Mouse (Mus musculus) heart, embryonic 14.5 days (tissue): ENCODE measurements around the gene Amotl1. TPM values are rescaled to one million over a fixed set of nuclear protein-coding genes. Genes with fewer than 3 reads are reported as not detected.
"Not testable (repeated sequence)": the region's sequence is repeated elsewhere in the genome, so short reads cannot be mapped to it uniquely, and the experiment has no call there.

Experiments used
- ATAC-seq: fragments of 200-750 bp; cut with Nextera tagmentation; 2 replicates; pipeline ENCODE4 v1.8.0; 2017; ENCODE audit warnings: low read depth, moderate TSS enrichment; ENCODE audit not compliant: insufficient number of reproducible peaks, insufficient read depth, low FRiP score
- H3K27ac ChIP-seq, 2 experiments: fragments of 200-500 bp in 1 of 2; fragments of 300-500 bp in 1 of 2; sonication (generic) in 1 of 2; replicated peaks in 1 of 2; 2 replicates each; pipeline ENCODE4 v1.5.1; 2012 to 2014; ENCODE audit warnings: low read depth in 2 of 2, low read length in 2 of 2, control low read depth in 1 of 2, mild to moderate bottlenecking in 1 of 2, mixed read lengths in 1 of 2; ENCODE audit not compliant: control insufficient read depth in 1 of 2, insufficient read depth in 1 of 2
- H3K27me3 ChIP-seq: fragments of 300-500 bp; sonication (generic); 2 replicates; pipeline ENCODE4 v1.6.1; 2014; ENCODE audit warnings: mild to moderate bottlenecking, low read length, control low read depth; ENCODE audit not compliant: control insufficient read depth, insufficient read depth
- H3K36me3 ChIP-seq: fragments of 300-500 bp; sonication (generic); 2 replicates; pipeline ENCODE4 v1.6.1; 2014; ENCODE audit warnings: mild to moderate bottlenecking, control low read depth, low read length, mixed read lengths; ENCODE audit not compliant: control insufficient read depth, insufficient read depth
- H3K4me1 ChIP-seq, 2 experiments: fragments of 200-500 bp in 1 of 2; fragments of 300-500 bp in 1 of 2; sonication (generic) in 1 of 2; 2 replicates each; pipeline ENCODE4 v1.6.1; 2012 to 2014; ENCODE audit warnings: low read length in 2 of 2, control low read depth in 1 of 2, mixed read lengths in 1 of 2; ENCODE audit not compliant: control insufficient read depth in 2 of 2, insufficient read depth in 2 of 2
- H3K4me2 ChIP-seq: fragments of 300-500 bp; sonication (generic); 2 replicates; pipeline ENCODE4 v1.6.1; 2014; ENCODE audit warnings: mild to moderate bottlenecking, low read length
- H3K4me3 ChIP-seq, 2 experiments: fragments of 200-500 bp in 1 of 2; fragments of 300-500 bp in 1 of 2; sonication (generic) in 1 of 2; 2 replicates each; pipeline ENCODE4 v1.5.1; 2012 to 2014; ENCODE audit warnings: low read length in 2 of 2, mild to moderate bottlenecking in 2 of 2, control low read depth in 1 of 2, low read depth in 1 of 2, moderate library complexity in 1 of 2; ENCODE audit not compliant: control insufficient read depth in 1 of 2, insufficient read depth in 1 of 2
- H3K9ac ChIP-seq: fragments of 300-500 bp; sonication (generic); 2 replicates; pipeline ENCODE4 v1.6.1; 2014; ENCODE audit warnings: mild to moderate bottlenecking, low read length
- H3K9me3 ChIP-seq: fragments of 300-500 bp; sonication (generic); 2 replicates; pipeline ENCODE4 v1.6.1; 2016; ENCODE audit warnings: low read length, control low read depth; ENCODE audit not compliant: control insufficient read depth
- WGBS: fragments of 180-500 bp; shearing (Covaris S2); extraction: QIAGEN DNeasy Blood & Tissue Kit; methylation state at CpG from one replicate; pipeline ENCODE4 v1.1.7; 2014; 5-methylcytosine and 5-hydroxymethylcytosine counted together
- polyA plus RNA-seq: library from polyadenylated mRNA; unstranded; fragments of >200 nt; fragmentation: Nextera tagmentation; extraction: Ambion mirVana; gene quantifications from 2 replicates; pipeline ENCODE4 v1.2.1, GENCODE M21; 2014

Gene Amotl1
- polyA plus RNA-seq, 1 experiment from 2014 or later: 26.4 TPM

DNA sequence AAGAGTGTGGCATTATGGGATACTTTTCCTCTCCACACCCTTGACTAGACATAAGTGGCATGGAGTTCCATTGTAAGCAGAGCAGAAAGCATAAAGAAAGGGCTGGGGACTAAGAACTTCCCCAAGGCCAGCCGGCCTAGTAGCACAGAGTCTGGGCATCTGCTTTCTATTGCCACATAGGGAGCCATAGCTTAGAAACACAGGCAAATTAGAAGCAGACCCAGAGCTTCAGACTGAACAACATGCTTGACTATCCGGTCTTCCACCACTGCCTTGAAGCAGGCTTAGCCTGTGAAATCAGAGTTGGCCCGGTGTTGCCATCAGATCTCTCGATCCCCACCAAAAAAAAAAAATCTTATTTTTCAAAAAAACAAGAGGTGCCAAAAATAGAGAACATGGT, 28.3 kb upstream of the Amotl1 start:
- Histone ChIP-seq H3K36me3 (no peaks in the 10 kb centered on the region), H3K9me3 (no peaks in the 10 kb centered on the region), H3K4me1 (peaks cover 25 to 28% of the 10 kb centered on the region in 2 experiments), H3K4me2 (no peak overlapping the region), H3K4me3 (no peak overlapping the region), H3K9ac (no peak overlapping the region), H3K27ac (no peak overlapping the region), H3K27me3 (no peaks in the 10 kb centered on the region)
- no peak for ATAC-seq
- WGBS: 94% methylated on average over 4 of the region's 4 CpGs

GRCm38 (mm10) chr9:14671965-14672364, 27.1 kb upstream of the Amotl1 start:
- H3K36me3 ChIP-seq, H3K4me2 ChIP-seq, H3K4me3 ChIP-seq, H3K27me3 ChIP-seq, ATAC-seq, H3K9ac ChIP-seq, H3K9me3 ChIP-seq, H3K27ac ChIP-seq: not testable (repeated sequence)
- WGBS: 61% methylated on average over 5 of the region's 5 CpGs
- peaks cover 21 to 24% of the 10 kb centered on the region in 2 experiments for H3K4me1 ChIP-seq

DNA sequence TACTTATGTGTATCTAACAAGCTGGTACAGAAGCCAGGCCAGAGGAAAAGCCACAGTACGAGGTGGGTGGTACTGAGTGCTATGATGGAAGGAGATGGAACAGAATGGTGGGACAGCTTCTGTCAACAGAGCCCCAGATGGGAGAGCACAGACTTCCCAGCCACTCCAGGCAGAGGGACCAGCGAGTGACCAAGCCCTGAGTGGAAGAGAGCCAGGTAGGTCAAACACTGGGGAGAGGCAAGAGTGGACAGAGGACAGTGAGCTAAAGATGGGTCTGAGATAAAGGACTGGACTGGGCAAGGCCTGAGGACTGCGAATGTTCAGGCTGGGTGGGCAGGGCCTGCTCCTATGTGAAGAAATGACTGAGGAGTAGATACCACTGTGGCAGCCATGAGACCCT, 23.5 kb upstream of the Amotl1 start:
- no peak overlapping the region for H3K9ac ChIP-seq
- no peaks in the 10 kb centered on the region for H3K36me3 ChIP-seq
- H3K4me1 ChIP-seq: peaks cover 0 to 3% of the 10 kb centered on the region in 2 experiments; a peak in 1 of 4 replicates
- no peaks in the 10 kb centered on the region for H3K27me3 ChIP-seq
- H3K27ac ChIP-seq: no peak overlapping the region
- no peak overlapping the region for H3K4me2 ChIP-seq
- 77% methylated on average over 3 of the region's 3 CpGs for WGBS
- H3K9me3 ChIP-seq: no peaks in the 10 kb centered on the region
- no peak overlapping the region for H3K4me3 ChIP-seq
- ATAC-seq: no peak

DNA sequence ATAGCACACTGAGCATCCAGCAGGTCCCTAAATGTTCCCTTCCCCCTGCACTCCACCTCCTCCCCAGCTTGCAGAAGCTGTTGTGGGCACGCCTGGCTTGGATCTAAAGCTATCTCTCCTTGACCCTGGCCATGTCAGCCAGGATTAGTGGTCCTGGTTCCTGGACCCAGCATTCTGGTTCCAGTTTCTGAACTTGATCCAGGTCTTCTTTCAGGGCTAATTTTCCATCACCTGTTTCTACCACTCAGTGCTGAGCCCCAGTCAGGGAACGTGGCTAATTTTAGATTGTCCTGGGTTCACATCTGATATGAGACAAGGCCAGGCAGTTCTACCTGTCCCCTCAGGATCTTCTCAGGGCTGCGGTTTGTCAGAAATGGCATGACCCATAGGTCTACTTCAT, 21.2 kb upstream of the Amotl1 start:
- ATAC-seq: no peak
- Histone ChIP-seq H3K9ac (no peak overlapping the region), H3K4me2 (no peak overlapping the region), H3K27ac (no peak overlapping the region), H3K4me3 (no peak overlapping the region), H3K36me3 (no peaks in the 10 kb centered on the region), H3K27me3 (no peaks in the 10 kb centered on the region), H3K4me1 (peaks cover under 1 to 7% of the 10 kb centered on the region in 2 experiments; a peak in 2 of 4 replicates), H3K9me3 (no peaks in the 10 kb centered on the region)
- WGBS: 50% methylated on average over 3 of the region's 3 CpGs

DNA sequence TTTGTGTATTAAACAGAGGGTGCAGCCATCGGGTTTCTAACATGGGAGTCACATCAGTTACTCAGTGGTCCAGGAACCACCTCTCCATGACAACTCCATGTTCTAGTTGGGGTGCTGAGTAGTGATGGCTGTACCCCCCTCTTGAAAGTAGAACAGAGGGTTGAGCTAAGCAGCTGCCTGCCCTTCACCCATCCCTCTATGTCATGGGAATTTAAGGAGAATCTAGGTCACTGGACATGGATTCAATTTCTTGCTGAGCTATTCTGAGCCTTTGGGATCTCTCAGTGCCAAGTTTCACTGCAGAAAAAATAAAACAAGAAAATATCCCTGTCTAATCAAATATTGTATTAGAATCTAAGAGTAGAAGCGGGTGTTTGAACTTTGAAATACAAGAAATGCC, 18.7 kb upstream of the Amotl1 start:
- 95% methylated on average over 2 of the region's 2 CpGs for WGBS
- H3K9ac ChIP-seq: no peak overlapping the region
- H3K4me3 ChIP-seq: no peak overlapping the region
- H3K36me3 ChIP-seq: no peaks in the 10 kb centered on the region
- no peak for ATAC-seq
- H3K9me3 ChIP-seq: no peaks in the 10 kb centered on the region
- H3K27me3 ChIP-seq: no peaks in the 10 kb centered on the region
- no peak overlapping the region for H3K4me2 ChIP-seq
- H3K27ac ChIP-seq: no peak overlapping the region
- H3K4me1 ChIP-seq: peaks cover 5 to 8% of the 10 kb centered on the region in 2 experiments; a peak in 3 of 4 replicates

DNA sequence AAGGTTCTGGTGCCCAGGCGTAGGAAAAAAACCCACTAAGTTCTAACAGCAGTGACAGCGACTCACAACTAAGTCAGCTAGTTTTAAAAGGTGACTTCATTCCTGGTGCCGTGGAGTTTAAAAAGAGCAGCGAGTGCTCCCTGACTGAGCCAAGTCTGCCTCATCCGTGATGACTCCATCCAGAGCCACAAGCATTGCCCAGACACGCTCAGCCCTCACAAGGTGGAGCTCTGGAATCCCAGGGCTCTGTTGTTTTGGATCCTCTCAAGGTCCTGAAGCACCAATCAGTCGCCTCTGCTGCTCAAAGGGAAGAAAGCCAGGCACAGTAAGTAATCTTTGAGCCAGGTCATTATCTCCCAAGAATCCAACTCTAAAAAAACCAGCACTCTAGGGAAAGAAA, 18.0 kb upstream of the Amotl1 start:
- no peak overlapping the region for H3K27ac ChIP-seq
- 58% methylated on average over 7 of the region's 7 CpGs for WGBS
- peaks cover 5 to 8% of the 10 kb centered on the region in 2 experiments; a peak in 3 of 4 replicates for H3K4me1 ChIP-seq
- H3K4me3 ChIP-seq: no peak overlapping the region
- no peaks in the 10 kb centered on the region for H3K9me3 ChIP-seq
- H3K9ac ChIP-seq: no peak overlapping the region
- no peak overlapping the region for H3K4me2 ChIP-seq
- no peaks in the 10 kb centered on the region for H3K36me3 ChIP-seq
- ATAC-seq: no peak
- H3K27me3 ChIP-seq: no peaks in the 10 kb centered on the region

DNA sequence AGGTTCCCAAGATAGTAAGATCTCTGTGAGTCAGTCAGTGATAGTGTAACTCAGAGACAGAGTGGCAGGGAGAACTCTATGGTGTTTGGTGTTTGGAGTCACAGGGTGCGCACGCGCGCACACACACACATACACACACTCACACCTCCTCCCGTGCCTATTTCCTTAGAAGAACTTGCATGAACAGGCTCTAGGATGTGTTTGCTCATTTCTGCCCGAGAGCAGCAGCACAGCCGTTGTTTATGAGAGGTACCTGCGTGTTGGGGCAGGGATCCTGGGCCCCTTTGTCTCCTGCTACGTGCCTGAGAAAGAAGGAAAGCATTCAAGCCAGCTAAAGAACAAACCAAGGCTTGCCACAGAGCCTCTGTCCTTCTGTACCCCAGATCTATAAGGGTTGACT, 17.3 kb upstream of the Amotl1 start:
- Histone ChIP-seq H3K9ac (no peak overlapping the region), H3K27me3 (no peaks in the 10 kb centered on the region), H3K4me1 (peaks cover 5 to 8% of the 10 kb centered on the region in 2 experiments; a peak in 3 of 4 replicates), H3K27ac (no peak overlapping the region), H3K4me2 (no peak overlapping the region), H3K9me3 (no peaks in the 10 kb centered on the region), H3K36me3 (no peaks in the 10 kb centered on the region), H3K4me3 (no peak overlapping the region)
- no peak for ATAC-seq
- 82% methylated on average over 9 of the region's 9 CpGs for WGBS

- 53% methylated on average over 2 of the region's 2 CpGs for WGBS
- H3K27ac ChIP-seq: no peak overlapping the region
- no peak overlapping the region for H3K4me2 ChIP-seq
- no peak overlapping the region for H3K4me3 ChIP-seq
- no peaks in the 10 kb centered on the region for H3K27me3 ChIP-seq
- ATAC-seq: no peak
- peaks cover 3 to 5% of the 10 kb centered on the region in 2 experiments; a peak in 3 of 4 replicates for H3K4me1 ChIP-seq
- no peak overlapping the region for H3K9ac ChIP-seq
- H3K9me3 ChIP-seq: no peaks in the 10 kb centered on the region
- no peaks in the 10 kb centered on the region for H3K36me3 ChIP-seq
These were observed 13.1 kb upstream of the Amotl1 start for GRCm38 (mm10) chr9:14657926-14658325.
